Mouse (Mus musculus) urinary bladder, adult 2 months (tissue): ENCODE measurements around the gene Psenen. TPM values are rescaled to one million over a fixed set of nuclear protein-coding genes. Genes with fewer than 3 reads are reported as not detected.

Experiments used
- DNase-seq: peaks from one replicate; pipeline ENCODE4 v3.0.0; 2022; ENCODE audit warnings: low spot score
- polyA plus RNA-seq: library from polyadenylated mRNA; depleted of rRNA; stranded (reverse); fragments of >200 nt; gene quantifications from 2 replicates; pipeline ENCODE4 v1.2.3, GENCODE M21; 2012

Gene Psenen
- polyA plus RNA-seq, 1 experiment: 174 TPM

DNA sequence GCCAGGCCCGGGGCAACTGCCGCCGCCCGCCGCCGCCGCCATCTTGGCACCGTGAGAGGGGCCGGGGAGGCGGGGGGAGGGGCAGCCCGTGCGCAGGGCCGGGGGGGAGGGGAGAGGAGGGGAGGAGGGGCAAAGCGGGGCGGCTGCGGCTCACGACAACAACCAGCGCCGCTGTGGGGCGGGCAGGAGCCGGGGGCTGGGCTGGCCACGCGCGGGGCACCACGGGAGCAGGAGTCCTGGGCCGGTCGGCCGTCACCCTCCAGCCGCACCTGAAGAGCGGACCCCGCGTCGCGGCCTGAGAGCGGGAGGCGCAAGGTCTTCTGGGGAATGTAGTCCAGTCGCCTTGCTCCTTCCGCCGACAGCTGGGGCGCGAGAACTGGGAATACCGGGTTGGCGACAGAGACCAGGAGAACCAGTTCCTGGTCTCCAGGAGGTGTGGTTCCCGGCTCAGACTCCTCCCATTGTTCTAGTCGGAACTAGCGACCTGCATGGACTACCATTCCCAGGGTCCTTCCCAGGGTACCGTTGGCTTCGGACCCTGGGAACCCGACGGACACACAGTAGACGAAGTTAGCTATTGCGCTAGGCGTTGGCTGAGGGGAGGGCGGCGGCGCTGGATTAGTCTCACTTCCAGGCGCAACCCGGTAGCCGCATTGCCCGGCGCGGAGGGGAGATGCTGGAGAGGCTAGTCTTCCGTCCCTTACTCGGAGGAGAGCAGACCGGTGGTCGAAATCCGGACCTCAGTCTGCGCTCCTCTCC is 25.4 kb upstream of the Psenen start, which contains the start of gene Kmt2b:
TSS of gene Kmt2b (minus strand) at position 51 of the 759 bp plus-strand sequence.
- DNase-seq: peak; percentile 95

DNA sequence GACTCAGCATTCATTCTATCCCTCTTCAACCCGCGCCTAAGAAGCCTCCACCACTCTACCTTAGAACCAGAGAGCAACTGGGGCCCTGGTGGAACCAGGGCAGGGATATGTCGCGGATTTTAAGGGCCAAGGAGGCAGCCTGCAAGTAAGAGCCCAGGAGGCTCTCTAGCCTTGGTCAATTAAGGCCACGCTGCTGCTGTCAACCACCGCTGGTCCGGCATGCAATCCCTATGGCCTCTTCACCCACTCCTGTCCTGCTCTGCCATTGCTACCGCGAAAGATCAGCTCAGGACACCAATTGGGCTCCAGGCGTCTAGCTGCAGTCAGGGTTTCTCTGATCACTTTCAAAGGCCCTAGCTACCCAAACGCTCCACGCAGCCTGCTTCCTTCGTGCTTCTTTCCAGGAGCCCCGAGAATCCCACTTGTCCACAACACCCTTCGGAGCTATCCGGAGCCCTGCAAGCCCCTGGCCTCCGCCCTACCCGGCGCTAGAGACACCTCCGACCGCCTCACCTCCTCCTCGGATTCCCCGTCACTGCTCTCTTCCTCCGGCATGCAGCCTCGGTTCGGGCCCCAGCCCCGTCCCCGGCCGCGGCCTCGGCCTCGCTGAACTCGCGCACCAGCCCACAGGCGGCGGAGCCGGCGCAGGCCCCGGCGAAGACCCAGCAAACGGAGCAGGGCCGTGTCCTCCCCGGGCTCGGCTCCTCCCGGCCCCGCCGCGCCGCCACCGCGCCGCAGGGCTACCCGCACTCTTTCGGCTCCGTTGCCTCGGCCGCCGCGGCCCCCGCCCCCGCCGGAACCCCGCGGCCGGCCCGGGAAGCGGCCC is 24.6 kb upstream of the Psenen start:
- peak; percentile 70 for DNase-seq

DNA sequence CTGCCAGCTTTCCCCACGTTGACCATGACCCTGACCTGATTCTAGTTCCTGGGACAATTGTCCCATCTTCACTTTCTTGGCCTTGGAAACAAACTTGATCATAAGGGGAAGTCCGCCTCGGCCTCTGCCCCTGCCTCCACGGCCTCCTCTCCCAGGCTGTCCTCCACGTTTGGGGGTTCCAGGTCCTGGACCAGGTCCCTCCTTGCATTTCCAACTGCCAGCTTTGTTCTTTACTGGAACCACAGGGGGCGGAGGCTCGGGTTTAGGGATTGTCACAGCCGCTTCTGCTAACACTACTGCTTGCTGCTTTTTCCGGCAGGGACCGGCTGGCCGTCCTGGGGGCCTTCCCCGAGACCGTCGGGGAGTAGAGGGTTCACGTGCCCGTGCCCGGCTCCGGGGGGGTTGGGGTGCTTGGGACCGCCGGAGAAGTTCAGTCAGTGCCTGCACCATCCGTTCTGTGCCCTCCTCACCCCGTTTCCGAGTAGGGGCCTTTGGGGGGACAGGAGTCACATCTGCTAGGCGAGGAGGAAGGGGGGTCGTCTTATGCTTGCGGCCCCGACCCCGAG is 23.1 kb upstream of the Psenen start:
- DNase-seq: no peak

DNA sequence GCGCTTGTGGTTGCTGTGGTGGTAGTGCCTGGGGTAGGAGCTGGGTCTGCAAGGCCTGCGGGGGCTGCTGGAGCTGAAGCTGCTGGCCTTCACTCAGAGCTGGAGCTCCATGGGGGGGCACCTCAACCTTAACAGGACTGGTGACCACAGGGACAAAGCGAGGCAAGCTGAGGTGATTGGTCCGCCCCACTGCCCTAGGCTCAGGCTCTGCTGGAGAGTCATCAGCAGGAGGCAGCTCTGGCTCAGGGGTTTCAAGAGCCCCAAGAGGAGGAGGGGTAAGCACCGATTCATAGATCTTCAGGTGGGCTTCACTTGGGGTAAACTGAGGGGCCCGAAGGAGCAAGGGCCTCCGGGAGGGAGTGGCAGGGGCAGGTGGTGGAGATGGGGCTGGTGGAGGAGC is 21.7 kb upstream of the Psenen start:
- DNase-seq: no peak

DNA sequence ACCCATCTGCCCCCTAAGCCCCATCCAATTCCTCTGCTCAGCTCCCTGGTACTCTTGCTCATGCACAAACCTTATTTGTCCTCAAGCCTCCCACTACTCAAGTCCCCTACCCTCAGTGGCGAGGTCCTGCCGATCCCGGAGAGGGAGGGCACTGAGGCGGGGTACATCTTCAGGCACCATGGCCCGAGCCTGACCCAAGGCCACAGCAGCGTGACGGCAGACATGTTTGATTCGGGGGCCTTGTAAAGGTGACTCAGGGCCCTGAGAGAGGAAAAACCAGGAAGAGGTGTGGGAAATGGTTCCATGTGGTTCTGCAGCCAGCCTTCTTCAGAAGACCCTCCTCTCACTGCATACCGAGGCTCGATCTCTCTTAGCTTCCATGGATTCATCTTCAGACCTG is 20.9 kb upstream of the Psenen start:
- no peak for DNase-seq

DNA sequence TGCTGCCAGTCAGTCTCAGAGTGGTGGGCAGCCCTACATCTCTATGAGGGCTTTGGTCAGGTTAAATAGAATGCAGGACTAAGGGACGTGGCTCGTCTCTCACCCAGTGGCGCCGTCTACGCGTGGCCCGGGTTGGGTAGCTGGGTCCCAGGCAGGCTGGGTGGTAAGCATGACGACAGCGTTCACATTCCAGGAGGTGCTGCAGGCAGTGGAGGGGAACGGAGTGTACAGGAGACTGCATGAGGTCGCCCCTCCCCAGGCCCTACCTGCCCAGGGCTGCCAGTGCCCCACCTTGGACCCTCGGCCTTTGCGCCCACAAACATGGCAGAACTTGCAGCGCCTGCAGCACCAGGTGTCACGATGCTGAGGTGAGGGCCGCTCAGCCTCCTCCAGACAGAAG is 18.1 kb upstream of the Psenen start:
- no peak for DNase-seq

DNA sequence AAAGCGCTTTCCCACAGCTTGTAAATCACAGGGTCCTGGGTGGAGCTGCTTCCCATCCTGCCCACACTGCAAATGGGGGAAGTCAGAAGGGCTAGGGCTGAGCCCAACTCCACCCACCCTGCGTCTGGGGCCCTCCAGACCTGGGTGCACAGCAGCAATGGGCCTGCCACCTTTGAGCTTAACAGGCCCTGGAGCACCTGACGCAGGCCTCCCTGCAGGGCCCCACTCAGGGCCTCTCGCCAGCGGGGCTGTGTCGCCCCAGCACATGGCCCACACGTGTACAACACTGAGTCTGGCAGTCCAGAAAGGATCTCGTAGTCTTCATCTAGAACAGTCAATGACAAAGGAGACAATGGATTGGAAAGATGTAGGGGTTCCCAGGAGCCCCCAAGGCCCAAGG is 16.5 kb upstream of the Psenen start:
- no peak for DNase-seq

DNA sequence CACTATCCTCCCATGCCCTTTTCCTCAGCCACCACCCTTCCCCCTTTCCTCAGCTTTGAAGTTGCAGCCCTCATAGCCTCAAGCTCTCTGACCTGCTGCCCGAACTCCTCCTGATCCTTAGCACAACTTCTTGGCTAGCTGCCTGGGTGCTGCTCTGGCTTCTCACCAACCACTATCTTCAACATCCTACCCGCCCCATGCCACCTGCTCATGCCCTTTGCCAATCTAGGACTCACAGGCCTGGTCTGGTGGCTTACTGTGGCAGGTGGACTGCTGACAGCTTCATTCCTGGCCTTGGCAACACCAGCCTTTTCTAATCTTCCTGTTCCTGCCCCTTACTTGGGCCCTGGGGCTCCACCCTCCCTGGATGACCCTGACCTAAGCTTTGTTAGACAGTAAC is 9.5 kb upstream of the Psenen start:
- DNase-seq: no peak

DNA sequence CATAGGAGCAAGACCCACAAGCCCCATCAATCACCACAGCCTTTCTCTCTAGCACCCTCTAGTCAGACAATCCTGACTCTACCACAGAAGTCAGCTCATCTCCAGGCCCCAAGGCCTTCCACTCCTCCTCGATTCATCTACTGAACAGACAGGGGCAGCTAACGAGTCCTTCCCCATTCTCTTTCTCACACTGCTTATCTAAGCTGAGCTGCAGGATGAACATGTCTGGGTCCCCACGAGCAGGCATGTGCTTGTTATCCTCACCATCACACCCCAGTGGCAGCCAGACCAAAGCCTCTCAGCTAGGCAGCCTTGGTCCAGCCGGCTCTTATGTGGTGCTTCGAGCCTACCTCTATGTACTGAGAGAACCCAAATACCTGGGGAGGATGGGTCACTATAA is 9.0 kb upstream of the Psenen start:
- no peak for DNase-seq

DNA sequence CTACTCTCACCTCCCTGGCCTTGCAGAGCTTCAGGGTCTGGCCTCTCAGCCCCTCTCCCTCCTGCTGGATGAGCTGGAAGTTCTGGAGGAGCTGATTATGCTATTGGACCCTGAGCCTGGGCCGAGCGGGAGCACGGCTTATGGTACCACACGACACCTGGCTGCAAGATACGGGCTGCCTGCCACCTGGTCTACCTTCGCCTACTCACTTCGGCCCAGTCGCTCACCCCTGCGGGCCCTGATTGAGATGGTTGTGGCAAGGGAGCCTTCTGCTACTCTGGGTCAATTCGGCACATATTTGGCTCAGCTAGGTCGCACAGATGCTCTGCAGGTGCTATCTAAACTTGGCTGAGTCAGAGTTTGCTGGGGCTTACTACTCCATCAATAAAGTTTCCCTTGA is 4.1 kb upstream of the Psenen start:
- DNase-seq: no peak

DNA sequence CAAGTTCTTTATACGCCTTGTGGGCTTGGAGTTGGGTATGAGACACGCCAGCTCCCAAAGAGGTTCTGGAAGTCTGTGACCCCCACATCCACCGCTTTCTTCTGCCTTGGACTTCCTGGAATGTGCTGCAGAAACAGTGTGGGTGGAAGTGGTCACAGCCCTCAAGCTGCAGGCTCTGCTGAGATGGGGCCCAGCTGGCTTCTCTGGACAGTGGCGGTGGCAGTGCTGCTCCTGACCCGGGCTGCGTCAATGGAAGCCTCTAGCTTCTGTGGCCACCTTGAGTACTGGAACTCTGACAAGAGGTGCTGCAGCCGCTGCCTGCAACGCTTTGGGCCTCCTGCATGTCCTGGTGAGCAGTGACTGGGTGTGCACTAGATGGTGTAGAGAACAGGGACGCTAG is 2.6 kb upstream of the Psenen start:
- DNase-seq: no peak

DNA sequence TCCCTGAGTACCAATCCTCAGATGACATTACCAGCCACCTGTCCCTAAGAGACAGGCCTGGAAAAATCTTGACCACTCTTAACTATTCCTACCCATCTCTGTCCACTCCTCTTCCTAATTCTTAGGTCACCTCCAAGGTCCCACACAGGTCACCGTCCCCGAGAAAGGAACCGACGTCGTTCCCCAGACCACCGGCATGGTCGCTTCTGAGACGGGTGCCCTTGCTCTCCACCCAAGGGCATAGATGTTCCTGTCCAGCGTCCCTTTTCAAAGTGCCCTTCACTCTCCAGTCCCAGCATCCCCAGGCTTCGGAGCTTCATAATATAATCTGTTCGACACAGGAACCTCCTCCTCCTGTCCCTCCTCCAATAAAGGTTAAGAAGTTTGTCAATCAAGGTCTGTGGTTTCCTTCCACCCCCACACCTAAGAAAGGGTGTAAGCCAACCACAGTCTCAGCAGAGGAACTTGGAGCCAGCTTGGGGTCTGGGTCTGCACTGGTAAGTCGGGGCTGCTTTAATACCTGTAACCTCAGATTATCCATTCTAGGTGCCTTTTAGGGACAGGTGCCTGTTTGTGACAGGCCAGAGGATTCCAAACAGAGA is 1.6 kb upstream of the Psenen start, which contains the start of gene Igflr1:
TSS of gene Igflr1 (plus strand) at position 458 of the 602 bp plus-strand sequence.
- no peak for DNase-seq

DNA sequence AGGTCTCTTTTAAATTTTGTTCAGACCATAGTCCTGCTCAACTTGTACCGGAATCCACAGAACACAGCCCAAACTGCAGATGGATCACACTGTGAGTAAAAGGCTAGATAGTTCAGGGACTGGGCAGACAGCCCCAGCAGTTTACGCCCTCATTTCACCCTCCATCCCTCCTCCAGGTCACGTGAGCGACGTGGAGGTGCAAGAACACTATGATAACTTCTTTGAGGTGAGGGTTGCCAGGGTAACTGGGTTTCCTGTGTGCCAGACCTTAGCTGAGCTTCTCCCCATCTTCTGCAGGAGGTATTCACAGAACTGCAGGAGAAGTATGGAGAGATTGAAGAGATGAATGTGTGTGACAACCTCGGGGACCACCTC is 466 bp upstream of the Psenen start:
- DNase-seq: no peak

DNA sequence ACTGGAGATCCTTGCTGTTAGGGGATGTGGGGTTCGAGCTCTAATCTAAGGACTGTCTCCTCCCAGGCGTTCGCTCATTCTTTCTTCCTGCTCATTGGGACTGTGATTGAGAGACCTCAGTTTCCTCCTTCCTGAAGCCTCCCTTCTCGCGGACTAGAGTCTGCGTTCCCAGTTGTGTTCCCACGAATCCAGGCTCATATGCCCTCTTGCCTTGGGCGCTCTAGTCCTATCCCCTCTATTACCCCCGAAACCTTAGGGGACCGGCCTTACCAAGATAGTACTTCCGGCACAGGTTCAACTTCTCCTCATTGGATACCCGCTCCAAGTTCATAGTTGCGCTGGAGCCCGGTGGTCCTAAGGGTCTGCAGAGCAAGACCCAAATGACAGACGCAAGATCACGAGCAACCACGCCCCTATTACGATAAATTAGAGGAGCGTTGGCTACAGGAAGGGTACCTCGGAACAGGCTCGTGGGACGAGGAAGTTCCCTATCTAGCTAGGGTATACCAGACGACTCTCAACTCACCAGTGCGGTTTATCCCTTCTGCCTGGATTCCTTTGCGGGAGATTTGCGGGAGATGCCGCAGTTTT is 806 bp downstream of the Psenen start:
- peak; percentile 47 for DNase-seq

DNA sequence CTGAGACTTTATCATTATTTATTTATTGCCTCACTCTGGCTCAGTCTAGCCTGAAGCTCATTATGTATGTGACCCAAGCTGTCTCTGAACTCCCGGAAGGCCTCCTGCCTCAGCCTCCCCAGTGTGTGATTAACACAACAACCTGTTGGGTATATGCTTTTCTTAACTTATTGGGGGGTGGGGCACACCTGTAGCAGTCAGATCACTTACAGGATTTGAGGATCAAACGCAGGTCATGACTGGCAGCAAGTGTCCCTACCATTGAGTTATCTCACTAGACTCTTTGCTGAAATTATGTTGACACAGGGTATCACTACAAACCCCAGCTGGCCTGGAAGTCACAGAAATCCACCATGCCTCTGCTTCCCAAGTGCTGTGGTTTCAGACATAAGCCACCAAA is 3.1 kb downstream of the Psenen start:
- no peak for DNase-seq

DNA sequence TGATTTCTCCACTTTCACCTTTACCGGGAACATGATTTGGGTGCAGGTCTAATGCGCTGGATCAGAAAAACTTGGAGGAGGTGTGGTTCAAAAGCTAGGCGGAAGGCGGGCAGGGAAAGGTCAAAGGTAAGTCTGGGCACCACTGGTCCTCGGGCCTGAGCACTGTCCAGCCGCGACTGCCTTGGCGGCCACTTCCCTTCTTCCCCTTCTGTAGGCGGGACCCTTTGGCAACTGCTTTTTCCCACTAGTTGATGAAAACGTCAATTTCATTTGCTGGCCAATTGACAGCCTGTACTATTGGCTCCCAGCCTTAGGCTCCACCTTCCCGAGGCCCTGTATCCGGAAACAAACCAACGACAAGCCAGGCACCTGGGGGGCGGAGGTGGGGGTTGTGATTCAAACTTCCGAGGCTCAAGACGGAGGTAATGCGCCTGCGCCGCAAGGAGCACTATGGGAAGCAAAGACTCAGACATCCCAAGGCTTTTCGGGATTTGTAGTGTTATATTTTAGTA is 3.9 kb downstream of the Psenen start, which contains the start of gene Lin37:
TSS of gene Lin37 (minus strand) at position 396 of the 512 bp plus-strand sequence.
- peak; percentile 76 for DNase-seq

DNA sequence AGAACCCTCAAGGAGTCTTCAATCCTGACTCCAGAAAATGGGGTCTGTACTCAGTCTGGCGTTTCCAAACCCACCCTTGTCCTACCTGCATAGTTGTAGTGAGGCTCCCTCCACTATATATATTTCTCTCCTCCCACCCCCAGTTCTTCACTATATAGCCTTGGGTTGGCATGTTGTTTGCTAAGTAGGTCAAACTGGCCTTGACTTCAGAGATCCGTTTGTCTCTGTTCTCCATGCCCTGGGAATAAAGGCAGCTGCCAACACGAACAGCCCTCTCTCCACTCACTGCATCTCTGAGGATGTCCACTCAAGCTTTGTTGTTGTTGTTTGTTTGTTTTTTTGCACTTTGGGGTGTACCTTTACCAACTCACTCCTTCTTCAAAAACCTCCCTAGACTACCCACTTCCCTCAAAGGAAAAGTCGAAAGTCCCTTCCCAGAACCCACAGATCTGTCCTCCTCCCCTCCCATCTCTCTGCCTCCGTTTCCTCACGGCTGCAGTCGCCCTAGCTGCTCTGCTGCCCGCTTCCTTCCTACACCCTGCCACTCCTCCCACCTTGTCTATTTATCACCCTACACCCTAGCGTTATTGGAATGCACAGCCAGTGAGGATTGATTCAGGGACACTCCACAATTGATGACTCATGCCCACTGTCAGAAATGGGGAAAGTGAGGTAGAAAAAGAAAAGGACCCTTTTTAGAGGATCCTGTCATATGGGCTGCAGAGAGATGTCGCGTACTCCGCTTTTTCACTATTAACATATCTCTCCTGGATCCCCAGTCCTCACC is 4.6 kb downstream of the Psenen start:
- no peak for DNase-seq

DNA sequence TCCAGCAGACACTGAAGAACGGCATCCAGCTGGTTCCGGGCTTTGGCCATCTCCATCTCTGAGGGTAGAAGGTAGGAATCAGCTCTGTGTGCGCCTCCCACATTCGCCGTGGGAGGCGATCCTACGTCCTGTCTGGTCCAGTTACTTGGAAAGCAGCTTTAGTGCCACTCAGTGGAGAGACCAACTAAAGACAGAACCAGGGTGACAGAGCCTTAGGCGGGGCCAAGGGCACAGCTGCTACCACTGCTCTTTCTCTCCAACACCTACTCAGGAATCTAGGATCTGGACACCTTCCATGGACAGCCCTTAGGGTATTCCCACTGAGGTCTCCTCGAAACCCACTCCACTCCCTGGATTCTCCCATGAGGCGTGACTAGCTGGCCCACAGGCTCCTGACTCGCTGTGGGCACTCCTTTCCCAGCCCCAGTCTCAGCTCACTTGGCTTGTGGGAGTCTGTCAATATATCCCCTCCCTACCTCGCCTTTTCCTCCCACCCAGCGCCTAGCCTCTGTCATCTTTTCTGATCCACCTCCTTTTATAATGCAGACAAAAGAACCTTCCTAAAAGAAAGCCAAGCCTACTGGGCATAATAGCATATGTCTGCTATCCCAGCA is 5.4 kb downstream of the Psenen start:
- no peak for DNase-seq

DNA sequence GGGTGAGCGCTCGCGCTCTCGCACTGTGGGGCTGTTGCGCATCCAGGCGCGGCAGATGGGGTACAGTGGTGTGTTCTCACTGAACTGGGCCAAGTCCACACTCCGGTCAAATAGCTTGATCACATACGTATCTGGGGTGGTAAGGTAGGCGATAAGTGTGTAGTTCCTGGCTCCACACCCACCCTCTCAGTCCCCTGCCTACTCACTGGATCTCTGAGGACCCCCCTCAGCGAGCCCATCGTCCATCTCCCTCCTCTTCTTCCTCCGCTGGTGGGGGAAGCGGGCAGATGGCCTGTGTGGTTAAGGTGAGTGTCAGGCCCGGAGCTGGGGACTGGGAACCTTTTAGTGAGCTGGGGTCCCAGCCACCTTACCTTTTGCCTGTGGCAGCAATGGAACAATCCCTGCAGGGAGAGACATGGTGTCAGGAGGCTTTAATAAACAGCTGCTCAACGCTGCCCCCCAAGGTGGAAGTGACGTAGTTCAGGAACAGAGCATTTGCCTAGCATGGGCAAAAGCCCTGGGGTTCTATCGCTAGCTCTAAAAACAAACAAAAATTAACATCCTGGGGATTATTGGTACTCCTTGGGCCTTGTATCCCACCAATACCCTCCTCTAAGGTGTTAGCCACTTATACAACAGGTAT is 6.4 kb downstream of the Psenen start:
- no peak for DNase-seq
